Mouse (Mus musculus) neural tube, embryonic 12.5 days (tissue): ENCODE measurements at regions not wholly inside any gene's neighbourhood (a gene's known extent, or its start where the extent isn't known, plus 50 kb on each side); places are given as distances from the start of the nearest gene placed in this dataset.

Source experiments
- ATAC-seq: fragments of 200-750 bp; cut with Nextera tagmentation; 2 replicates; pipeline ENCODE4 v1.8.0; 2017; ENCODE audit warnings: low read depth, mild to moderate bottlenecking, moderate TSS enrichment, moderate library complexity; ENCODE audit not compliant: low FRiP score
- H3K27ac ChIP-seq: fragments of 300-500 bp; sonication (generic); 2 replicates; pipeline ENCODE4 v1.5.1; 2016
- H3K27me3 ChIP-seq: fragments of 300-500 bp; sonication (generic); replicated peaks from 2 replicates; pipeline ENCODE4 v1.6.1; 2016; ENCODE audit warnings: mild to moderate bottlenecking
- H3K36me3 ChIP-seq: fragments of 300-500 bp; sonication (generic); 2 replicates; pipeline ENCODE4 v1.6.1; 2016; ENCODE audit warnings: mild to moderate bottlenecking
- H3K4me1 ChIP-seq: fragments of 300-500 bp; sonication (generic); 2 replicates; pipeline ENCODE4 v1.6.1; 2016
- H3K4me2 ChIP-seq: fragments of 300-500 bp; sonication (generic); replicated peaks from 2 replicates; pipeline ENCODE4 v1.6.1; 2016; ENCODE audit warnings: mild to moderate bottlenecking
- H3K4me3 ChIP-seq: fragments of 300-500 bp; sonication (generic); 2 replicates; pipeline ENCODE4 v1.5.1; 2016
- H3K9ac ChIP-seq: fragments of 300-500 bp; sonication (generic); 2 replicates; pipeline ENCODE4 v1.6.1; 2016; ENCODE audit warnings: mild to moderate bottlenecking
- H3K9me3 ChIP-seq: fragments of 300-500 bp; sonication (generic); 2 replicates; pipeline ENCODE4 v1.6.1; 2016; ENCODE audit warnings: mild to moderate bottlenecking
- whole genome bisulfite sequencing: fragments of 180-500 bp; shearing (Covaris S2); methylation state at CpG from one replicate; pipeline ENCODE4 v1.1.7; 2016; 5-methylcytosine and 5-hydroxymethylcytosine counted together

DNA sequence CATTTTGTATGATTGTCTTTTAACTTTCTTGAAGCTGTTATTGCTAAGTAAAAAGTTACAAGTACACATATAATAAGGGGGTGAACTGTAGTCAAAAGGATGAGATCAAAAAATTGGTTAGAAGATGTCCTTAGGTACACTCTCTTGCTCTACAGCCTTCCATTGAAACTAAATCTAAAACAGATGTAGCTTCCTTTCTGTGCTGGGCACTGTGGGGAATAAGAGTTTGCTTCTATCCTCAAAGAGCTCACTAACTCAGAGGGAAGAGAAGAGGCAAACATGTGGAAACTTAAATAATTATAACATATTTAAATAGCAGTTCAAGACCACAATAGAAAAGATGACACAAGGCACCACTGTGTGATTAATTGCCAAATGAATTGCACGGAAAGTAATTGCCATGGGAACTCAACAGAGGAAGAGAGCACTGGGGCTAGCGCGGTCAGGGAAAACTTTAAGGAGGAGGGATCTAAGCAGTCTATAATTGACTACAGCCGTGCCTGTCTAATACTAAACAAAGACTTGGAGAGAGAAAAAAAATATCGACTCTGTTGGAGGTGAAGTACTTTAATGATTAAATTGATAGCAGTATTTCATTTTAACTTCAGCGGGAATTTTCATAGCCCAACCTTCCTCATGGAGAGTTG, 57.9 kb upstream of the Ammecr1 start:
- no peak for ATAC-seq
- Histone ChIP-seq H3K9ac (no peak overlapping the region), H3K4me2 (no peak overlapping the region), H3K27ac (no peak overlapping the region), H3K4me3 (no peak overlapping the region), H3K9me3 (no peaks in the 10 kb centered on the region), H3K4me1 (no peaks in the 10 kb centered on the region), H3K27me3 (no peaks in the 10 kb centered on the region; the same call in 1 of the 2 replicates), H3K36me3 (no peaks in the 10 kb centered on the region)
- whole genome bisulfite sequencing, result 70% methylated on average over 6 of the region's 6 CpGs

DNA sequence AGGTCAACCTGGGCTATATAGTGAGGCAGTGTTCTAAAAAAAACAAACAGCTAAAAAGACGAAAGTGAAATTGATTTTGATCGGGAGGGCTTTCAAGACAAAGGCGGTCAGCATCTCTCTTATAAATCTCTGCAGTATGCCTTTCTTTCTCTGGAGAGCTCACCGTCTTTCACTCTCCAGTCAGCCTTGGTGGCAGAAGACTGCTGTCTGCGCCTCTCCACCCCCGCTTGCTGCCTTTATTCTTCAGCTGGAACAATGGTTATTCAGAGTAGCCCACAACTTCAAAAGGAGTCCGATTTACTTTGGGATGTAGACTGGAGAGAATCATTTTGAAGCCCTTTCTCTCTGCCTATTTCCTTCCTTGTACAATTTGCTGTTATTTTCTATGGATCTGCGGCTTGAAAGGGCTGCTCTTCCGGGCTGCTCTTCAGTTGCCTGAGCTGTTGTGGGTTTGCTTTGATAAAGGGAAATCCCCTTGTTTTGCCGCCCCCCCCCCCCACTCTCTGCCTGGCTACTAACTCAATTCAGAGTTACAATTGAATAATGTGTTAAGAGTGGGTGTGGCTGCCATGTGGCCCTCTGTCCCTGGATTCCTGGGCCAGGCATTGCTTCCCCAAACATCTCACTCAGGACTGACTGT, 64.0 kb upstream of the Ammecr1 start:
- Histone ChIP-seq H3K4me1 (no peaks in the 10 kb centered on the region), H3K27me3 (no peaks in the 10 kb centered on the region), H3K27ac (no peak overlapping the region), H3K9ac (no peak overlapping the region), H3K4me2 (peak overlapping the region; percentile 12; the same call in 1 of the 2 replicates), H3K4me3 (no peak overlapping the region), H3K9me3 (no peaks in the 10 kb centered on the region), H3K36me3 (no peaks in the 10 kb centered on the region)
- ATAC-seq, result no peak
- WGBS, result 27% methylated on average over 10 of the region's 10 CpGs

DNA sequence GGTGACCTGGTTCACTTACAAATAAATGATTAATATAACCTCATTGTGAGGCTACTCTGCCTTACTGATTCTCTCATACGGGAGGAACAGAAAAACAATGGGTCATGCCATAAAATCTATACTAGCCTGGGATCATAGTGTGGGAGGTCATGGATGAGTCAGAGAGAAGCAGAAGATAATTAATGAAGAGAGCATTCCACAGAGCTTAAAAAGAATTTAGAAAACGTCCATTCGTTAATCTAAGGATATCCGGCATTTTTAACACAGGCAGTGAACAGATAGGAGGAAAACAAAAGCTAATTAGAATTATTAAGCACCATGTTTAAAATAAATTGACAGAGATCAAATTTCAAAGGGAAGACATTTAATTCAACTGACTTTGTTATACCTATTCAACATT, 59.5 kb upstream of the Rtl9 start:
- WGBS, result 68% methylated on average over 4 of the region's 4 CpGs
- Histone ChIP-seq H3K4me1 (no peaks in the 10 kb centered on the region), H3K4me3 (no peak overlapping the region), H3K27me3 (no peaks in the 10 kb centered on the region), H3K9ac (no peak overlapping the region), H3K27ac (no peak overlapping the region), H3K4me2 (no peak overlapping the region), H3K9me3 (no peaks in the 10 kb centered on the region), H3K36me3 (no peaks in the 10 kb centered on the region)
- ATAC-seq, result no peak

DNA sequence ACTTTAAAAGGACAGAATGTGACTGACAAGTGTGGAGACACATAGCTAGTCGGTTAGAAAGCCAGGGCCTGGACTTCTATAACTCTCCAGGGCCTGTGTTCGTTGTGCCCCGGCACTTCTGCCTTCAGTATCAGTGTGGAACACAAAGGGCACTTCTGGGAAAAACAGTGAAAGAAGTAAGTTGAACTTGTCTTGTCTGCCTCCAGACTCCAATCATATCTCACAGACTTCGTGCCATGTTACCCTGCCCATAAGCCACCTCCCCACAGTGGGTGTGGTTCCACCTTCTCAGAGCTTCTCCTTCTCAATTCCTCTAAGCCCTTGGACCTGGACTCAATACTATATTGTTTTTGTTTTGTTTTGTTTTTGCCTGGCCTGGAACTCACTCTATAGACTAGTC, 55.1 kb upstream of the Rtl9 start:
- Histone ChIP-seq H3K27ac (no peak overlapping the region), H3K36me3 (no peaks in the 10 kb centered on the region), H3K4me1 (no peaks in the 10 kb centered on the region), H3K27me3 (no peaks in the 10 kb centered on the region; the same call in 1 of the 2 replicates), H3K9ac (no peak overlapping the region), H3K9me3 (no peaks in the 10 kb centered on the region), H3K4me3 (no peak overlapping the region), H3K4me2 (no peak overlapping the region)
- no peak for ATAC-seq
- WGBS, result 94% methylated on average over 4 of the region's 4 CpGs

DNA sequence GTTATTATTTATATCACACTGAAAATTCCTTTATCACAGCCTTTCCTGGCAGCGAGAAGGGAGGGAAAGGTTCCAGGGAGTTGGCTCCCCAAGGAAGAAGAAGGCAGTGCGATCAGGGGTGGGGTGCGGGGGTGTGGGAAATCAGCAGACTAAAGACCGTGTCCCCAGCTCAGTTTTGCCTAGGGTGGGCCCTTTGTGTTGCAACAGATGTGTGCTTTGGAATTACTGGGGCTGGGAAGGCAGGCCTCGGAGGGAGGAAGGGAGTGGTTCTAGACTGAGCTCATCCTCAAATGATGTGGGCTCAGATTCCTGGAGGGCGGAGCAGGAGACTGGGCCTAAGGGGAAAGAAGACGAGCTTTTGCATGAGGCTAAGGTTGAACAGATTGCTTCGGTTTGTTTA, 53.1 kb upstream of the Rtl9 start:
- Histone ChIP-seq H3K27me3 (no peaks in the 10 kb centered on the region; the same call in 1 of the 2 replicates), H3K4me1 (no peaks in the 10 kb centered on the region)
- 79% methylated on average over 8 of the region's 8 CpGs for WGBS

More for the DNA sequence above, 53.1 kb upstream of the Rtl9 start:
- Histone ChIP-seq H3K4me2 (no peak overlapping the region), H3K9ac (no peak overlapping the region), H3K36me3 (no peaks in the 10 kb centered on the region), H3K9me3 (no peaks in the 10 kb centered on the region), H3K4me3 (no peak overlapping the region), H3K27ac (no peak overlapping the region)
- ATAC-seq, result no peak
